Mouse (Mus musculus): ENCODE data around the gene Ap2a1. TPM values are rescaled to one million over a fixed set of nuclear protein-coding genes. Genes with fewer than 3 reads are reported as not detected.
A peak's percentile ranks its signal among the peaks of the same experiment; 100 is the strongest.

Ap2a1 gene
- total RNA-seq, 2 experiments from 2014 or later: 74.5 to 82.2 TPM

- intact Hi-C loops (cut with DNase I): no loop called here
- DNase-seq: peak; percentile 86 to 87
Observed at GRCm38 (mm10) chr7:44854356-44855031, 74.8 kb downstream of the Ap2a1 start.

- DNase-seq: no peak
Observed at GRCm38 (mm10) chr7:44853596-44854355, 75.5 kb downstream of the Ap2a1 start.

GRCm38 (mm10) chr7:44853065-44853464 lies 76.2 kb downstream of the Ap2a1 start:
- DNase-seq: no peak
- intact Hi-C loops (cut with DNase I): no loop called here

More at GRCm38 (mm10) chr7:44853596-44854355, 75.5 kb downstream of the Ap2a1 start:
- intact Hi-C loops (cut with DNase I): no loop called here

- no peak for DNase-seq
- intact Hi-C loops (cut with DNase I): no loop called here
Observed at GRCm38 (mm10) chr7:44852259-44853027, 76.9 kb downstream of the Ap2a1 start.

GRCm38 (mm10) chr7:44851625-44852234 lies 77.6 kb downstream of the Ap2a1 start:
- no peak for DNase-seq
- intact Hi-C loops (cut with DNase I): no loop called here

GRCm38 (mm10) chr7:44850789-44851624 lies 78.3 kb downstream of the Ap2a1 start:
- no peak for DNase-seq

More at GRCm38 (mm10) chr7:44850789-44851624, 78.3 kb downstream of the Ap2a1 start:
- intact Hi-C loops (cut with DNase I): no loop called here

Other genes with a start within 250 kb of the Ap2a1 start
- not detected for gene Izumo2, start 220.8 kb downstream of the Ap2a1 start, total RNA-seq (2021)
- 10 to 100 TPM; 25.4 to 28.1 TPM for gene Vrk3, start 181.1 kb downstream of the Ap2a1 start, total RNA-seq (2021)
- under 1 TPM; 0.14 to 0.15 TPM for gene Zfp473, start 178.4 kb downstream of the Ap2a1 start, total RNA-seq (2021)
- gene Nup62, start 113.4 kb downstream of the Ap2a1 start, total RNA-seq (2021): 10 to 100 TPM; 31.6 to 33.3 TPM
- 1 to 10 TPM in 1 of 2 experiments, under 1 TPM in 1; 0.72 to 1.1 TPM for gene Il4i1, start 113.1 kb downstream of the Ap2a1 start, total RNA-seq (2021)
- 10 to 100 TPM; 52.4 to 57.4 TPM for gene Atf5, start 112.8 kb downstream of the Ap2a1 start, total RNA-seq (2021)
- 10 to 100 TPM; 61.1 to 63.3 TPM for gene Akt1s1, start 80.5 kb downstream of the Ap2a1 start, total RNA-seq (2021)
- 10 to 100 TPM; 41.0 to 42.8 TPM for gene Tbc1d17, start 80.4 kb downstream of the Ap2a1 start, total RNA-seq (2021)
- 10 to 100 TPM; 17.6 to 18.8 TPM for gene Pnkp, start 72.4 kb downstream of the Ap2a1 start, total RNA-seq (2021)
- 100 to 1,000 TPM; 149 to 160 TPM for gene Ptov1, start 59.7 kb downstream of the Ap2a1 start, total RNA-seq (2021)
- gene Med25, start 36.8 kb downstream of the Ap2a1 start, total RNA-seq (2021): 10 to 100 TPM; 60.3 to 68.6 TPM
- 10 to 100 TPM in 1 of 2 experiments, 1 to 10 TPM in 1; 9.0 to 18.1 TPM for gene Fuz, start 33.4 kb downstream of the Ap2a1 start, total RNA-seq (2021)
- gene Tsks, start 13.7 kb upstream of the Ap2a1 start, total RNA-seq (2021): not detected
- gene Cpt1c, start 45.4 kb upstream of the Ap2a1 start, total RNA-seq (2021): 1 to 10 TPM; 3.1 to 3.5 TPM
- 100 to 1,000 TPM; 119 to 128 TPM for gene Prmt1, start 57.1 kb upstream of the Ap2a1 start, total RNA-seq (2021)
- gene Irf3, start 68.2 kb upstream of the Ap2a1 start, total RNA-seq (2021): 10 to 100 TPM; 36.5 to 40.2 TPM
- 10 to 100 TPM; 10.4 to 12.3 TPM for gene Bcl2l12, start 69.2 kb upstream of the Ap2a1 start, total RNA-seq (2021)
- 10 to 100 TPM; 53.8 to 56.1 TPM for gene Scaf1, start 86.9 kb upstream of the Ap2a1 start, total RNA-seq (2021)
- gene Rras, start 88.5 kb upstream of the Ap2a1 start, total RNA-seq (2021): 10 to 100 TPM; 60.7 to 62.8 TPM
- 10 to 100 TPM; 27.2 to 28.3 TPM for gene Prr12, start 123.4 kb upstream of the Ap2a1 start, total RNA-seq (2021)
- gene Nosip, start 132.9 kb upstream of the Ap2a1 start, total RNA-seq (2021): 10 to 100 TPM; 27.7 to 33.7 TPM
- 10 to 100 TPM; 11.1 to 11.4 TPM for gene Prrg2, start 133.2 kb upstream of the Ap2a1 start, total RNA-seq (2021)
- 10 to 100 TPM; 46.0 to 53.7 TPM for gene Rcn3, start 162.7 kb upstream of the Ap2a1 start, total RNA-seq (2021)
- gene Fcgrt, start 174.4 kb upstream of the Ap2a1 start, total RNA-seq (2021): 10 to 100 TPM; 72.0 to 76.7 TPM
- gene Rps11, start 194.9 kb upstream of the Ap2a1 start, total RNA-seq (2021): 100 to 1,000 TPM; 582 to 636 TPM
- 100 to 1,000 TPM; 573 to 686 TPM for gene Rpl13a, start 199.3 kb upstream of the Ap2a1 start, total RNA-seq (2021)
- under 1 TPM in 1 of 2 experiments, not detected in 1; 0.45 TPM for gene Gm45713, start 206.7 kb upstream of the Ap2a1 start, total RNA-seq (2021)
- gene Flt3l, start 206.9 kb upstream of the Ap2a1 start, total RNA-seq (2021): 1 to 10 TPM; 4.3 to 5.8 TPM
- 10 to 100 TPM; 27.7 to 31.2 TPM for gene Pih1d1, start 224.8 kb upstream of the Ap2a1 start, total RNA-seq (2021)
- gene Aldh16a1, start 225.1 kb upstream of the Ap2a1 start, total RNA-seq (2021): 10 to 100 TPM; 20.3 to 27.3 TPM
- gene Slc17a7, start 234.5 kb upstream of the Ap2a1 start, total RNA-seq (2021): 10 to 100 TPM in 1 of 2 experiments, 1 to 10 TPM in 1; 8.1 to 11.5 TPM

Data from heart, postnatal 14 days (tissue).